Mouse (Mus musculus) cerebellum, adult 2 months (tissue): ENCODE measurements around the gene Hoxa9. TPM values are rescaled to one million over a fixed set of nuclear protein-coding genes. Genes with fewer than 3 reads are reported as not detected.

Experiments used
- DNase-seq, 2 experiments: peaks; one replicate each; pipeline ENCODE4 v3.0.0; 2021
- H3K27ac ChIP-seq: fragments of 200-500 bp; 2 replicates; pipeline ENCODE4 v1.5.1; 2012; ENCODE audit warnings: low read length, control low read depth, inconsistent platforms; ENCODE audit not compliant: insufficient read depth
- H3K27me3 ChIP-seq: fragments of 200-500 bp; 2 replicates; pipeline ENCODE4 v1.6.1; 2012; ENCODE audit warnings: inconsistent platforms, mild to moderate bottlenecking, low read length, moderate library complexity; ENCODE audit not compliant: control insufficient read depth, insufficient read depth
- H3K4me1 ChIP-seq: fragments of 200-500 bp; 2 replicates; pipeline ENCODE4 v1.6.1; 2011; ENCODE audit warnings: low read length; ENCODE audit not compliant: control insufficient read depth, insufficient read depth
- H3K4me3 ChIP-seq: fragments of 200-500 bp; replicated peaks from 2 replicates; pipeline ENCODE3; 2011; ENCODE audit warnings: mild to moderate bottlenecking, low read depth, low read length, control low read depth; ENCODE audit not compliant: insufficient read depth
- CTCF ChIP-seq: fragments of 200-500 bp; IDR thresholded peaks from 2 replicates; pipeline ENCODE4 v1.5.1; 2011; ENCODE audit warnings: low read depth, mild to moderate bottlenecking, control low read depth, low read length, moderate library complexity, borderline replicate concordance; ENCODE audit not compliant: insufficient read depth
- POLR2A ChIP-seq: fragments of 200-500 bp; IDR thresholded peaks from 2 replicates; pipeline ENCODE4 v1.6.1; 2011; ENCODE audit warnings: low read length, control low read depth, borderline replicate concordance; ENCODE audit not compliant: insufficient read depth
- WGBS: fragments of 180-500 bp; shearing (Covaris S2); methylation state at CpG from one replicate; pipeline ENCODE4 v1.1.7; 2018; 5-methylcytosine and 5-hydroxymethylcytosine counted together
- polyA plus RNA-seq: library from polyadenylated mRNA; depleted of rRNA; stranded (reverse); fragments of >200 nt; gene quantifications from 2 replicates; pipeline ENCODE4 v1.2.3, GENCODE M21; 2012; rRNA removed

Hoxa9 gene
- polyA plus RNA-seq, 1 experiment = not detected

DNA sequence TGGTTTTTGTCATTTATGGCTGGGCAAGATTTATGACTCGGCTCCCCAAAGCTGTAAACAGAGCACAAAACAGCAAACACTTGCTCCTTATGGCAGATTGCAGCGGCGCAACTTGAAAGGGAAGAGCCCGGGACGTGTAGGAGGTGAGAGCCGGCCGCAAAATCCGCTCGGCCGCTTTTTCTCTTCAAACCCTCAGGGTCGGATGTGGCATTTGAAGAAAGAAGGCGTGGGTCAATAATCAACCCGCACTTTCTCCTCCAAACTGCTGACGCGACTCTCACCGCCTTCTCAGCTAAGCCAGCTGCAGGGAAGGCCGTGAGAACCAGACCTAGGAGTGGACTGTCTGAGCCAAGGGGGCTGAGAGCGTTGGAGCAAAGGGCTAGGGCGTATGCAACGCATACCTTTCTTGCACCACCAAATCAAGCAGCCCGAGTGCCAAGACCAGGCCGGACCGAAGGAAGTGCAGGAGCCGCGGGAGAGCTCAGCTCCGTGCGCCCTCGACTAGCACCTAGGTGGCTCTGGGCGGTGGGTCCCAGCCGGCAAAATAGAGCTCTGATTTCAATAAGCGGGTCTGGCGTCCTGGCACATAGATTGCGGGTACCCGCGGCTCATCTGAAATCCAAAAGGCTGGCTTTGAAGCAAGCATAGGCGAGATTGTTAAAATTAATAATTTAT is 53.7 kb downstream of the Hoxa9 start, which contains the start of gene 5730596B20Rik:
5730596B20Rik (plus strand) TSS at position 438 of the 675 bp plus-strand sequence.
- H3K4me1 ChIP-seq = no peaks in the 10 kb centered on the region
- peaks cover 5% of the 10 kb centered on the region; the same call in 1 of the 2 replicates for H3K27me3 ChIP-seq
- no peak within 1 kb of the TSS for H3K4me3 ChIP-seq
- TF ChIP-seq POLR2A (no peak), CTCF (no peak)
- no peak for DNase-seq
- no peak within 1 kb of the TSS for H3K27ac ChIP-seq
- WGBS = 3% methylated on average over 36 of the region's 36 CpGs

DNA sequence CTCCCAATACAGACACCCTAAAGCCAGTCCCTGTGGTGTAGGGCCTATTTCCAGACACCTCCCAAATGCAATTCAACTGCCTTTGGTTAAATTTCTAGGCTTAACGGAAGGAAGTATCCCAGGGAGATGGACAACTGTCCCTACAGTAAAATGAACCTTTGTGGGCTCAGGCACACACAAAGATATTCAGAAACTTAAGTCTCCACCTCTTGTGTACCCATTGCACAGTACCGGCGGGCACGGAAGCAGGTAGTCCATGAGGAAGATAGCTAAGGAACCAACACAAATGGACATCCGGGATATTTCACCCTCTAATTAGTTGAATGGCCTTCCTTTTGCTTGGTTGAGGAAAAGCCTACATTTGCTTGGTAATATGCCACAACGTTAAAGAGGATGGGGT is 54.5 kb downstream of the Hoxa9 start:
- no peak for TF ChIP-seq CTCF
- no peak for TF ChIP-seq POLR2A
- no peak for DNase-seq
- Histone ChIP-seq H3K4me3 (no peak overlapping the region), H3K4me1 (no peaks in the 10 kb centered on the region), H3K27ac (no peak overlapping the region), H3K27me3 (peaks cover 9% of the 10 kb centered on the region; the same call in 1 of the 2 replicates)
- 3% methylated on average over 6 of the region's 6 CpGs for WGBS

DNA sequence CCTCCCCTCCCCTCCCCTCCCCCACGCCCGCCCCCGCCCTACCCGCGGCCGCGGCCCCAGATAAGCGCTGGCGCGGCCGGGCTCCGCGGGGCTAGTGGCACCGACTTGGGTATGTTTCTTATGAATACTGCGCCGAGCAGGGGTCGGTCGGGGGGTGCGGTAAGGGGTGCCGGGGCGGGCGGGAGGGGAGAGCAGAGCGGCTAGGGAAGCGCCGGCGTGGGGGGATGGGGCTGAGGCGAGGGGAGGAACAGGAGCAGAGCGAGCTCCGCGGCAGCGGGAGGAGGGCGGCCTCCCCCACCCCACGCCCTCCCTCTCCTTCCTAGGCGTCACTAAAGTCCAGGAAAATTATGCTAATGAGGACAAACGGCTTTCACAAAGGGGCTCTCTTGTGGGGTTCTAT is 55.0 kb downstream of the Hoxa9 start:
- DNase-seq = no peak
- WGBS = under 1% methylated on average over 16 of the region's 35 CpGs
- peaks cover 11% of the 10 kb centered on the region; the same call in 1 of the 2 replicates for H3K27me3 ChIP-seq
- H3K4me3 ChIP-seq = no peak overlapping the region
- no peak overlapping the region for H3K27ac ChIP-seq
- TF ChIP-seq CTCF = no peak
- TF ChIP-seq POLR2A = no peak
- no peaks in the 10 kb centered on the region for H3K4me1 ChIP-seq

DNA sequence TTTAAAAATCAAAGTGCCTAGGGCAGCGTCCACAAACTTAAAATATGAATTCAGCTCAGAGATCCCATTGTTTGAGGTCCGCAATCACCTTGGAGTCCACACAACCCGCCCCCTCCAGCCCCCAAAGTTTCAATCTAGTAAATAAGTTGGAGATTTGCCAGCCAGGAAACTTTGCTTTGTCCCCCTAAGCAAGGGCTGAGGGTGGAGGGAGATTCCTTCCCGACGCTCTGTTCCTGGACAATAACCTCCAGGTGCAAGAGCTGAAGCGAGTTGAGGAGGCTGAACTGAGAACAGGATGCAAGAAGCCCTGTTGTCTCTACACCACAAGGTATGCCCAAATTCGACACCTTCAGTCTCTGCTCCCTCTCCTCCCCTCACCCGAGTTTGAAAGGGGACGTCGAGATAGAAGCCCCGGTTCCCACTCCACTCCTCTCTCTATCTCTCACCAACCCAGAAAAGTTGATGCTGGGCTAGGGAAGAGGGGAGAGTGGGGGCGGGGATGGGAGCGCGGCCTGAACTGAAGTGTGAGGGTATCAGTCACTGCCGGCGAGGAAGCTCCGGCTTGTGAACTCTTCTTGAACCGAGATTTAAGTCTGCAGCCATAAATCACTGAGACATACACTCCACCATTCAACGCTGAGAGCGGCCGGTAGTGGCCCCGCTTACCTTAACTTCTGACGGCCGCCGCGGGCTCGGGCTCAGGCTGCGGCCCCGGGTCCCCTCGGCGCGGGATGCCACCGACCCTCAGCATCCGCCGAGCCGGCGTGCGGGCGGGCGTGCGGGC is 55.7 kb downstream of the Hoxa9 start:
- under 1% methylated on average over 41 of the region's 41 CpGs for WGBS
- DNase-seq = no peak
- no peak overlapping the region for H3K27ac ChIP-seq
- no peak overlapping the region for H3K4me3 ChIP-seq
- H3K27me3 ChIP-seq = peaks cover 10% of the 10 kb centered on the region; the same call in 1 of the 2 replicates
- no peak for TF ChIP-seq CTCF
- no peak for TF ChIP-seq POLR2A
- no peaks in the 10 kb centered on the region for H3K4me1 ChIP-seq

DNA sequence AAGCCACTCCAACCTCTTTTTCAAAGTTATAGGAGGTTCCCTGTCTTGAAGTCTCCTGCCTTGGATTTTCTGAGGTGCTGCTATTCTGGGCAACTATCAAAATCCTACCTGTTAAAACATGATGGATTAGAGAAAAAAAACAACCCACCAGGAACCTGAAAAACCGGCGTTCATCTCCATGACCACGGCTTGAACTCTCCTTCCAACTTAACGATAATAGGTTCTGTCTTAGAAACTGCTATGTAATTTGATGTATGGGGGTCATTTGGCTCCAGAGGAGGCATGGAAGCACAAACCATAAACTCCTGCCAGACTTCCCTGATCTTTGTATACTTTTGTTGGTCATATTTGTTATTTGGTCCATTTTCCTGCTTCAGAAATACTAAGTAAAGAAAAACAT is 57.2 kb downstream of the Hoxa9 start:
- Histone ChIP-seq H3K4me3 (no peak overlapping the region), H3K4me1 (no peaks in the 10 kb centered on the region), H3K27me3 (peaks cover 11% of the 10 kb centered on the region; the same call in 1 of the 2 replicates), H3K27ac (no peak overlapping the region)
- TF ChIP-seq CTCF = no peak
- no peak for TF ChIP-seq POLR2A
- WGBS = 8% methylated on average over 4 of the region's 4 CpGs
- no peak for DNase-seq

Other genes with a start within 250 kb of the Hoxa9 start
- gene Skap2, start 218.5 kb downstream of the Hoxa9 start, polyA plus RNA-seq = 13.7 and 19.2 TPM in 2 replicates
- 0.65 and 0.80 TPM in 2 replicates for gene Hoxa1, start 72.8 kb downstream of the Hoxa9 start, polyA plus RNA-seq
- gene Hoxa2, start 66.3 kb downstream of the Hoxa9 start, polyA plus RNA-seq = 1.8 and 2.8 TPM in 2 replicates
- gene 5730596B20Rik, start 53.6 kb downstream of the Hoxa9 start, polyA plus RNA-seq = 0.16 and 0.18 TPM in 2 replicates
- 4.1 and 5.1 TPM in 2 replicates for gene Hoxa4, start 39.3 kb downstream of the Hoxa9 start, polyA plus RNA-seq
- gene Hoxa5, start 26.5 kb downstream of the Hoxa9 start, polyA plus RNA-seq = 4.6 and 6.0 TPM in 2 replicates
- 0.13 and 0.46 TPM in 2 replicates for gene Hoxa6, start 22.4 kb downstream of the Hoxa9 start, polyA plus RNA-seq
- gene Hoxa3, start 17.8 kb downstream of the Hoxa9 start, polyA plus RNA-seq = 2.1 and 2.2 TPM in 2 replicates
- not detected in 2 replicates for gene Gm28308, start 17.8 kb downstream of the Hoxa9 start, polyA plus RNA-seq
- gene Hoxa7, start 9.2 kb downstream of the Hoxa9 start, polyA plus RNA-seq = 0.07 and 0.16 TPM in 2 replicates
- not detected in 2 replicates for gene Hoxa10, start 9.8 kb upstream of the Hoxa9 start, polyA plus RNA-seq
- gene Hoxa11, start 14.7 kb upstream of the Hoxa9 start, polyA plus RNA-seq = not detected in 2 replicates
- gene Hoxa13, start 29.8 kb upstream of the Hoxa9 start, polyA plus RNA-seq = not detected in 2 replicates
- 0.68 and 0.84 TPM in 2 replicates for gene Evx1, start 82.4 kb upstream of the Hoxa9 start, polyA plus RNA-seq